Mouse (Mus musculus) gastrocnemius, adult 2 months (tissue): ENCODE measurements around the gene Scaf8. TPM values are rescaled to one million over a fixed set of nuclear protein-coding genes. Genes with fewer than 3 reads are reported as not detected.

Source experiments
- DNase-seq: peaks from one replicate; pipeline ENCODE4 v3.0.0; 2022
- H3K27ac ChIP-seq: fragments of 200-600 bp; 2 replicates; pipeline ENCODE4 v1.8.1; 2022; ENCODE audit warnings: mild to moderate bottlenecking
- H3K4me3 ChIP-seq: fragments of 200-600 bp; 2 replicates; pipeline ENCODE4 v1.8.1; 2022; ENCODE audit warnings: mild to moderate bottlenecking, moderate library complexity
- CTCF ChIP-seq: fragments of 200-600 bp; IDR thresholded peaks from 2 replicates; pipeline ENCODE4 v1.8.1; 2022; ENCODE audit warnings: antibody characterized with exemption, mild to moderate bottlenecking, moderate library complexity
- intact Hi-C: fragments of 180-260 bp; cut with DNase I; formaldehyde crosslinking; loops from one replicate; pipeline ENCODE4 v1.15.1; 2025
- total RNA-seq, 2 experiments: library from RNA; stranded (reverse); gene quantifications; 2 replicates each; pipeline ENCODE4 v1.2.3; 2021

The Scaf8 gene
- total RNA-seq, 2 experiments from 2014 or later, result 22.6 to 25.2 TPM

- DNase-seq, result no peak
- Histone ChIP-seq H3K27ac (peak overlapping the region; percentile 35), H3K4me3 (no peak overlapping the region)
- TF ChIP-seq CTCF, result no peak
- intact Hi-C loops, result no loop called here
Observed at GRCm38 (mm10) chr17:3218916-3219315, 104.1 kb downstream of the Scaf8 start.

DNA sequence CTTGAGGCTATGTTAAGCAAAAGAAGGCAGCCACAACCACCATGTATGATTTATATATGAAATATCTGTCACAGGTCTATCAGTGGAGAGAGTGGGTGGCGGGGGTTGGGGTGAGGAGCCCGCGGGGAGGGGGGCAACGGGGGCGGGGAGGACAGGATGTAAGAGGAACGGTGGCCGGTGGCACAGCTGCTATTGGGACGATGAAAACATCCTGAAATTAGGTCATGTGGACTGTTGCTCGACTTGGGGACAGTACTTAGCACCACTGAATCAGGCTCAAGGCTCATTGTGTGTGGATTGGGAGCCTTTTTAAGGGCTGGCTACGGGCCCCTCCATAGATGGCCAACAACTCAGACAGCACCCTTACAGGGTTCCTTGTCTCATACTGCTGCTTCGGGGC is 105.4 kb downstream of the Scaf8 start:
- H3K4me3 ChIP-seq, result no peak overlapping the region
- no peak for TF ChIP-seq CTCF
- intact Hi-C loops, result no loop called here
- no peak for DNase-seq
- H3K27ac ChIP-seq, result 0 out of 2 replicates have a peak overlapping the region, but pooled peaks have one; percentile 8

DNA sequence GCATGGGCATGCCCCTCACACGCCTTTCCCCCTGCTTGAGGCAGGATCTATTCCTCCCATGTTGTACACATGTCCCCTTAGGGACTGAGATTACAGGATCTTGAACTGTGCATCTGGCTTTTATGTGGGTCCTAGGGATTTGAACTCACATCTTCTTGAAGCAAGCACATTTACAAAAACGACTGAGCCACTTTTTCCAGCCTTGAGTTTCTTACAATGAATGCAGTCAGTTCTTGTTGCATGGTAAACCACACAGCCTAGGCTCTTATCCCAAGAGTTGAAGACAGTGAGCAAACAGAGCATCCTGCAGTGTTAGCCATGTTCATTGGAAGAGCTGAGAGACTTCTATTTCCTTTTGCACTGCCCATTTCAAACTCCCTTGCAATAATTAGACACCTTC is 108.3 kb downstream of the Scaf8 start:
- no peak for DNase-seq
- Histone ChIP-seq H3K27ac (no peak overlapping the region), H3K4me3 (no peak overlapping the region)
- no peak for TF ChIP-seq CTCF
- intact Hi-C loops, result loop anchor here (2.0 kb wide), 1 partner anchor 18 kb away; no protein-coding TSS in a partner anchor

DNA sequence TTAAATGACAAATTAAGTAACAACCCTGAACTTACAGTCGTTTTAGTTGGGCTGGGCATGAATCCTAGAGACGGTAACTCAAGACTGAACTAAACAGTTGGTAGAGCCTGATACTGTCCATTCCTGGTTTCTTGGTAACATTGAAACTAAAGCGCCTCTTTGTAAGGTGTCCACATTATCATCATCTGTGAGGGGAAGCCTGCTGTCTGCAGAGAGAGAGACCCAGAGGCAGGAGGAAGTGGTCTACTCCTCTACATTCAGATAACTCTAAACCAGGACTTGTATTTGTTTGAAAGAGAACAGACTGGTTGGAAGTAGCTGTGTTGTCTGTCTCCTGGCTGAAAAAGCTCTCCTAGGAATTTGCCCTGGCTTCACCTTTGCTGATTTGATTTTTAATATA is 108.9 kb downstream of the Scaf8 start:
- Histone ChIP-seq H3K4me3 (no peak overlapping the region), H3K27ac (peak overlapping the region; percentile 35; the same call in 1 of the 2 replicates)
- no peak for TF ChIP-seq CTCF
- DNase-seq, result no peak
- intact Hi-C loops, result loop anchor here (1.0 to 2.0 kb wide), 3 partner anchors 19 to 139 kb away; partner anchors contain the start of gene Scaf8

DNA sequence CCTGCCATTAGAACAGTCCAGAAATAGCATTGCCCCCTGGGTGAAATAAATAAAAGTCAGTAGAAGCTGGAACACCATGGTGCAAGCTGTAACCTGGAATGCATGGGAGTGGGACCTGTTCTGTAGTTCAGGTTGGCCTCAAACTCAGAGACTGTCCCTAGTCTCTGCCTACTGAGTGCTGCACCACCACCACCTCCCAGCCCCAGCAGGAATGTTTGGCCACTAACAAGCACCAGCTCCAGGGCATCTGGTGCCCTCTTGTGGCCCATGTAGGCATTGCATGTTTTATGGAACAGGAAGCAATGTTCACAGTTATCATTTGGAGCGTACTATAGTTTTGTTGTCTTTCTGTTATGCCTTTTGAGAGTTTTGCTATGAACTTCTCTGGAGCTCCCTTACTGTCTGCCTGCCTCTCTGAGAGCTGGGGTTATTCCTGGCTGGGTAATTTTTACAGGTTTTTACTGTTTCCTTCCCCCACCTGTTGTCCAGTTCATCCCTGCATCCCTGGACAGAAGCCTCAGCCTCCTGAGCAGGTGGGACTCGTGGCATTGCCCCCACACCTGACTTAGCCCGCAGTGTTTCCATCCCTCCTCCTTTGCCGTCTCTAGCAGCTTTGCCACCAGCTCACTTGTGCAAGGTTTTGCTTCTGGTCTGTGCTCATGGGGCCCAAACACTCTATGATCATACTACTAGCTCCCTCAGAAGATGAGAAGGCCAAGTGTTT is 109.8 kb downstream of the Scaf8 start:
- intact Hi-C loops, result loop anchor here (1.0 to 2.0 kb wide), 2 partner anchors 110 to 140 kb away; partner anchors contain the start of gene Scaf8
- H3K27ac ChIP-seq, result no peak overlapping the region
- no peak overlapping the region for H3K4me3 ChIP-seq
- DNase-seq, result peak; percentile 87
- 0 out of 2 replicates have a peak, but pooled peaks have one; percentile 100 for TF ChIP-seq CTCF

- TF ChIP-seq CTCF, result peak; percentile 90
- intact Hi-C loops, result loop anchor here (5.0 kb wide), 1 partner anchor 217 kb away; no protein-coding TSS in a partner anchor
- peak; percentile 68 for DNase-seq
- H3K27ac ChIP-seq, result no peak overlapping the region
- peak overlapping the region; percentile 37 for H3K4me3 ChIP-seq
Observed at GRCm38 (mm10) chr17:3230231-3231000, 115.6 kb downstream of the Scaf8 start.

DNA sequence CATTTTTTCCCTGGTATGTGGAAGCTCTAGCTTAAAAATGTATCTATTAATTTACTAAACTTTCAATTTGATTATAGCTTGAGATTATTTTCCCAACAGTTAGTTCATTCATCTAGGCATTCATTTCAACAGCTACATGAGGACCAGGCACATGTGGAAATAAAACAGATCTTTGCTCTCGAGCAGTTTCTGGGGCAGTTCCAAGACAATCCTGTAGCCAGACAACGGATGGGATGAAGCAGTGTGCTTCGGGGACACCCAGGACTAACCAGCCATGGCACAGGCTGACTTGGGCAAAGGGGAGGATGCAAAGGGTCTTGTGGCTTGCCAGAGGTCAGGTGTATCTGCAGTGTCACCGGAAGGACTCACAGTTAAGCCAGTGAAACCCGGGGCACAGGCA is 117.9 kb downstream of the Scaf8 start:
- intact Hi-C loops, result loop anchor here (5.0 kb wide), 1 partner anchor 215 kb away; no protein-coding TSS in a partner anchor
- Histone ChIP-seq H3K4me3 (no peak overlapping the region), H3K27ac (no peak overlapping the region)
- no peak for TF ChIP-seq CTCF
- no peak for DNase-seq

GRCm38 (mm10) chr17:3243672-3244071 is 128.9 kb downstream of the Scaf8 start:
- no peak for TF ChIP-seq CTCF
- Histone ChIP-seq H3K27ac (no peak overlapping the region), H3K4me3 (no peak overlapping the region)

DNA sequence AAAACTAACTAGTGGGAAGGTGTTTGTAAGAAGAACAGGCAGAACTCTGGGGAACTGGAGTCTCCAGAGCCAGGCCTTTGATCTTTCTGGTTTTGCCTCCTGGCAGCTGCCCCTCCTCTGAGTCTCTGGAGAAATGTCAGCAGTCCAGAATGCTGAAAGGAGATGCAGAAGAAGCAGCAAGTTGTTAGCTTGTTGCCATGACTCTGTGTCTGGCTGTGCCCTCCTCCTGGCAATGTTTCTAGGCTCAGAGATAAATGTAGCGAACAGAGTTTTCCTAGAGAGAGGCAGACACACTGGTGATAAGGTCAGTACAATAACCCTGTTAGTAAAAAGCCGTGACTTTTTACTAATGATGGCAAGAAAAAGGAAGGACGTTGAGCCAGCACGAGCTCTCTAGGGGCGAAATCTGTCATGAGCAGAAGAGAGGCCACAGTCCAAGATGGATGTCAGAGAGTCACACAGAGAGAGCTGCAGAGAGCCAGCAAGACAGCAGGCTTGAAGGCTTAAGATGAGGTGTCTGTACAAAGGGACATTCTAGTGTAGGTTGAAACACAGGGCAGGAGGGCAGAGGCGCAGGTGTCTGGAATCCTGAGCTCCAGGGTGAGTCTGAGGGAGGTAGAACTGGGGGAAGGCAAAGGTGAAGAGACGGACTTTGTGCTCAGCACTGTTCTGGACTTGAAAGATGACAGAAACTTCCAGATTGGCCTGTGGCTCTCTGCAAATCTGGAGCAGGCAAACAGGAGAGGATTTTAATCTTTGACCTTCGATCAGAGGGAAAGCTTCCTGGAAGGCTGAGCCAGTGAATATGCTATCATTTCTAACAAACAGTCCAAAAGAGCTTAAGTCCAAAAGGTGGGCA is 130.3 kb downstream of the Scaf8 start:
- TF ChIP-seq CTCF, result no peak
- Histone ChIP-seq H3K27ac (no peak overlapping the region), H3K4me3 (no peak overlapping the region)
- DNase-seq, result peak; percentile 55
- intact Hi-C loops, result no loop called here

More at GRCm38 (mm10) chr17:3243672-3244071, 128.9 kb downstream of the Scaf8 start:
- intact Hi-C loops, result no loop called here
- no peak for DNase-seq

DNA sequence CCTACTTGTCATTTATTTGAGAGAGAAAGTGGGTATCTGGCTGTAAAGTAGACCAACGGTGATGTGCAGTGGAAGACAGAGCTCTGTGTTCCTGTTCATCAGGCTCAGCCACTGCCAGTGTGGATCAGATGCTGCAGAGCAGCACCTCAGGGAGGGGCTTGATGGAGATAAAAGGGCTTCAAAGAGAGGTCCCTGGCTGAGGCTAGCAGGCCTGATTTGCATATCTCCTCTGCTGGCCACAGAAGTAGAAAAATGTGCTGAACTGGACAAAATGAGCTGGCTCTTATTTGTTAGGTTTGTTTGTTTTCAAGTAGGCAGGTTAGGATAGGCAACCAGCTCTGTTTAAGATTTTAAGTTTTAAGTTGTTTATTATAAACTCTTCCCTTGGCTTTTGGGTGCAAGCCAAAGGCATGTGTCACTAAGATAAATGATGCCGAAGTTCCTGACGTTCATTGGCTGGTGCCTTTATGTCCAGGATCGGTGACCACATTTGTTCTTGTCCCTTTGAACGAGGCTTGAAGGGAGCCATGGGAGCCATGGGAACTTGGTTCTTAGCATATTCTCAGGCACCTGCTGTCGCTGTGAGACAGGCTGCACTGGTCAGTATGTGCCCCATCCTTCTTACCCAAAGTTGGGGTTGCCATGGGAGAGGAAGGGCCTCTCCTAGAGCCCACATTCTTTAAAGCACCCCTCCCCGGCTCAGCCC is 132.0 kb downstream of the Scaf8 start:
- Histone ChIP-seq H3K27ac (no peak overlapping the region), H3K4me3 (no peak overlapping the region)
- TF ChIP-seq CTCF, result no peak
- intact Hi-C loops, result no loop called here
- no peak for DNase-seq

Other genes with a start within 250 kb of the Scaf8 start
- 1 to 10 TPM; 3.7 to 4.5 TPM for gene Tiam2, start 211.6 kb downstream of the Scaf8 start, total RNA-seq